Mouse (Mus musculus) thymus, postnatal 36 days (tissue): ENCODE results near the gene Col19a1.

Experiments used
- DNase-seq, 2 experiments: peaks; one replicate each; pipeline ENCODE4 v3.0.0; 2022; ENCODE audit warnings: mixed read lengths in 2 of 2

The Col19a1 gene

DNA sequence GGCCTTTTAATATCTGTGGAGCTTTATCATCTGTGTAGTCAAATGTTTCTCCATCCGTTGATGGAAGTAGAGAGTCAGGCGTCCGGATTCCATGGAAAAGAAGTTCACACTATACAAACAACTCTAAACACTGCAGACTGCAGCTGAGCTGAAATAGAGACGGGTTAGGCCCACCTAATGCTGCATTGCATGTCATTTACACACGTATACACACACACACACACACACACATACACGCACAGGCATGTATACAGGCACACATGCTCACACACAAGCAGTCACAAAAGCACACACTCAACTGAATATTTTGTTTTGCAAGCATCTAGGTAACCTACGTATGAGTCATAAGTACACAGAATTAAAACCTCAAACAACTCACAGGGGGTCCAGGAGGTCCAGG is 284.2 kb downstream of the Col19a1 start:
- no peak for DNase-seq

GRCm38 (mm10) chr1:24302674-24303073 is 284.6 kb downstream of the Col19a1 start:
- DNase-seq = no peak

DNA sequence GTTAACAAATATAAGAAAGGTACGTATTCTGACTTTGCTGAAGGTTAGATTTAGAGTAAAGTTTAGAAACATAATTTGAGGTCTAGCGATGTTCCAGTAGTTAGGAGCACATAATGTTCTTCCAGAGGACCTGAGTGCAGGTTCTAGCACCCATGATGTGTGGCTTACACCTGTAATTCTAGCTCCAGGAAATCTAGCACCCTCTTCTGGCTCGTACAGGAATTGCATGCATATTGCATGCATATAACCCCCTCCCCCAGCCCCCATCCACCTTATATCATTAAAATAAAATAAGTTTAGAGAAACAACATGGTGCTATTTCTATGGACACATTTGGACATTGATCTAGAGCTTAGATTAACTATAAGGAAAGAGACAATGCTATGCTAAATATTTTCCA is 286.6 kb downstream of the Col19a1 start:
- DNase-seq = no peak

- no peak for DNase-seq
Observed at GRCm38 (mm10) chr1:24294979-24295942, 292.0 kb downstream of the Col19a1 start.

DNA sequence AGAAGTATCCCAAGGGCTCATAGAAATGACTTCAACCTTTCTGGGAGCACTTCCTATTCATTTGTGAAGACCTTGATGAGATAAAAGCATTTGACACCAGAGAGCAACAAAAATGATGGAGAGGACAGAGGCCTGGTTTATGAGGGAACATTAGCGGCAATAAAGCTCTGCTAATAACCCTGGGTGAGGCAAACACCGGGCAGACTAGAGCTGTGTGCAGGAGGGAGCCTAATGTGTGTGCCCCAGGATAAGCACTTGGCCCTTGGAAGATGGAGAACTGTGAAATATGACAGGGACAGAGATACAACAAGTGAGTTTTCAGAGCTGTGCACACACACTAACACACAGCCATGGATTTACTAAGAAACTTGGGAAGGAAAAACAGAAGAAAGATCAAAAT is 294.8 kb downstream of the Col19a1 start:
- no peak for DNase-seq

- no peak for DNase-seq
Observed at GRCm38 (mm10) chr1:24286360-24286759, 300.9 kb downstream of the Col19a1 start.

DNA sequence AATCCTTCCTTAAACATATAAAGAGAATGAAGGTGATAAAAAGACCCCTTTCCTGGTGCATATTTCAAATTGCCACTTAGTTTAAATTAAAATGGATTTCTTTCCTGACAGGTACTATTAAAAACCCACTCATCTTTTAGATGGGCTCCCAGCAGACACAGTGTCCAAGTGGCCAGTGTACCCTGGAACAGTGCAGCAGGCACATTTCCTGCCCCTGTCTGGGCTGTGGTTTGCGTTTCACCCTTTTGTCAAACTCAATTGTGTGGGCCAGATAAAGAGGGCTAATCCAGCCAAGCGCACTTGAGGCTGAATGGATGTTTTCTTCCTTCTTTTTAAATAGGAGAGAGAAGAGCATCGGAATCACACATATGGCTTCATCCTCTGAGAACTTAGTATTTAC is 320.2 kb downstream of the Col19a1 start:
- DNase-seq = no peak

GRCm38 (mm10) chr1:24261181-24261580 is 326.1 kb downstream of the Col19a1 start:
- DNase-seq = no peak

- no peak for DNase-seq
Observed at GRCm38 (mm10) chr1:24259419-24259818, 327.9 kb downstream of the Col19a1 start.

- DNase-seq = no peak
Observed at GRCm38 (mm10) chr1:24257961-24258360, 329.3 kb downstream of the Col19a1 start.

- DNase-seq = no peak
Observed at GRCm38 (mm10) chr1:24249105-24249664, 338.1 kb downstream of the Col19a1 start.

DNA sequence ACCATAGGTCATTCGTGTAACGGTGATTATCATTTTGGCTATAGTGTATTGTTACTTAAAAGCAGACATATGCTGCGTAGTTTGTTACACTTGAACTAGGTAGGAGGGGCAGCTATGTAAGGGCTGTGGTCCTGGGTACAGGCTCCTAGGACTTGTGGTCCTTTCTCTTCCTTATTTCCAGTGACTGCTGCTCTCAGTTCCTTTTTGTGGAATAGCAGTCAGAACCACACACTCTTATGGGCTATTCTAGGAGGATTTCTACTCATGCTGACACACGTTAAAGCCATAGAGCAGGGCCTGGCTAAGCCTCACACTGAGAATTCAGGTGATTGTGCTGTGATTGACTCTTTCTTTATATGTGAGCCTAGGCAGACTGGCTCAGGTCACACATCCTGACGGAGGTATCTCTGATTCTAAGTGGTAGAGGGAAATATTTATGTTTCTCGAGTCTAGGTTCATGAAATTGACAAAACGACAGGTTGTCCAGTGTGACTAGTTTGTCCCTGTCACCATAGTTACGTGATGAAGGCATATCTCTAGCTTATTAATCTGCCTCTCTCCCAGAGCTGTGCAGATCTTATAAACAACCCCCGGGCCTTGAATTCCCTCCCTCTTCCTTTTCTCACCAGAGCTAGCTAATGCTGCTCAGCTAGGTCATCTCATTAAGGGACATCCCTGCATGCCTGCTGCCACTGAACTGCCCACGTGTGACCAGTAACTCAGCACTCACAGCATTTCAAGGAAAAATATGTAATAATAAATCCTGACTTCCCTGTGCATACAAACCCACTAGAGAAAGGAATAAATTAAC is 338.8 kb downstream of the Col19a1 start:
- DNase-seq = no peak

GRCm38 (mm10) chr1:24245700-24246375 is 341.4 kb downstream of the Col19a1 start:
- DNase-seq = no peak

DNA sequence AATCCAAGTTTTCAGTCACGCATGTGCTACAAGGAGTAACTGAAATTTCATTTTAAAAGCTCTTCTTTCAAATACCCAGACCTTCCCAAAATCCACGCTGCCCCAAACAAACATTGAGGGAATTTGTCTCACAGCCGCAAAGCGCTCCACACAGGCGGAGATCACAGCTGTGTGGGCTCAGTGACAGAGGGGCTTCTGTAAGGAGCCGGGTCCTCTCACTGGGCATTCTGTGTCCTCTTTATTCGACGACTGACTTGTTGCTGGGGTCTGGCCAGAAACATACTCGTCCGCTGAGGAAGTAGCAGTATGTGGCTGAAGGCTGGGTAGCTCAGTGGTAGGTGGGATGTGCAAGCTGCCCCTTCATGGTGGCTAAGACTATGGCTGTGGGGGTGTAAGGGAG is 342.3 kb downstream of the Col19a1 start:
- DNase-seq = no peak

DNA sequence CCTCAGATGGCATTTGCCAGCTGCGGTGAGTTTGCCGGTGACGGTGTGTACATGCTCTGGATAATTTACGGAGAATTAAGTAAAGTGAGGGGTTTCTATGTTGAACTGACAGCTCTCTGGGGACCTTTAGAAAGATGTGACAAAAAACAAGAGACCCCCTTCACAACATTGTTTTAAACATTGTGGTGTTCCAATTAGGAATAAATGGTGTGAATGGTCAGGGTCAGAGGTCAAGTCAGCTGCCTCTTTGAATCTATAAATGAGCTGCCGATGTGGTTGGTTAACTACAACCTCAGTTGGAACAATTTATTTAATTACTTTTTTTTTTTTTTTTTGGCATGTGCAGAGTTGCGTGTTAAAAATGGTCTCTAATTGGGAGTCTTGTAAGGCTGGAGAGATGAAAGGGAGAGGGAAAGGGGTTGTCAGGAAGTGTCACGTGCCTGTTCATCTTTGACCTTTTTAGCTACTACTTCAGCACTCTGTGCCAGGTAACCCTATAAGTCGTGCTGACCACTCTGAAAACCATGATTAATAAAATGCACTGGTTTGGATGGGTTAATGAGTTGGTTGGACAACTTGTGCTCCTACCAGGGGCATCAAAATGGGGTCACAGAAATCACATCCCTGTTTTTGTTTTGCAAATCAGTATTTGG is 347.1 kb downstream of the Col19a1 start:
- no peak for DNase-seq

DNA sequence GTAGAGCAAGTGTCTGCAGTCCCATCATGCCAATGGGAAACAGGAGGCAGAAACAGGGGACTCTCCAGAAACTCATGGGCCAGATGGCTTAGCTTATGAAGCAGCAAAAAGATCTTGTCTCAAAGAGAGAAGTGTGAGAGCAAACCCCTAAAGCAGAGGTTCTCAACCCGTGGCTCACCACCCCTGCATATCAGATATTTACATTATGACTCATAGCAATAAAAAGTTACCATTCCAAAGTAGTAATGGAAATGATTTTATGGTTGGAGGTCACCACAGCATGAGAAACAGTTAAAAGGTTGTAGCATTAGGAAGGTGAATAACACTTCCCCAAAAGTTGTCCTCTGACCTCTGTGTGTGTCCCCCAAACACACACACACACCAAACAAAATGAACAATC is 350.9 kb downstream of the Col19a1 start:
- no peak for DNase-seq

DNA sequence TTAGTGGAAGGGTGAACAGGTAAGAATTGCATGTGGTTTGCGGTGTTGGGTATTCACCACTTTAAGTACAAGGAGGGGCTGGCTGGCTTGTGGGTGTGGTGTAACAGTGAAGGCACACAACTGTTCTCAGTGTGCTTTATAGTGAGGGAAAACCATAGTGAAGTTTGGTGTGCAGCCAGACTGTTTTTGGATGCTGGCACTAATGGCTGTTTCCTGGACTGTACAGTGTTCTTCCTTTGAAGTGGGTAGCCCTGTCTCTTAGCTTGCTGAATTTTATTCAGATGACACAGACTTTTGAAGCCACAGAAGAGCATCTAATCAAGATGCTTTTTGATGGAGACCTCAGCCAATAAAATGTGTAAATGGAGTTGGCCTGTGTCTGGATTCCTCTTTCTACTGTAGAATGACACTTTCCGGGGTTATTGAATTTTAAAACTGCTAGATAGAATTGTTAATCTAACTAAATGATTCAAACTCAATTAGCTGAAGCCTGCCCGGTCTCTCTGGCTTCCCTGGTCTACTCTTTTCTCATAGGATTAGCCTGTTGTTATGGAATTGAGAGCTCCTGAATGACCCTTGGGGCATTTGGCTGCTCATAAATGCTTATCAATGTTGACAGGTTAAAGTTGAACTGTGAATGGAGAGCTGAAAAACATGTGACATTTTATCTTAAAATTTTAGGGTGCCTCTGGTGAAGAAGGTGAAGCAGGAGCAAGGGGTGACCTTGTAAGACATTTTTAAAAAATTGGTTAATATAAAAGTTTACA is 355.6 kb downstream of the Col19a1 start:
- no peak for DNase-seq

DNA sequence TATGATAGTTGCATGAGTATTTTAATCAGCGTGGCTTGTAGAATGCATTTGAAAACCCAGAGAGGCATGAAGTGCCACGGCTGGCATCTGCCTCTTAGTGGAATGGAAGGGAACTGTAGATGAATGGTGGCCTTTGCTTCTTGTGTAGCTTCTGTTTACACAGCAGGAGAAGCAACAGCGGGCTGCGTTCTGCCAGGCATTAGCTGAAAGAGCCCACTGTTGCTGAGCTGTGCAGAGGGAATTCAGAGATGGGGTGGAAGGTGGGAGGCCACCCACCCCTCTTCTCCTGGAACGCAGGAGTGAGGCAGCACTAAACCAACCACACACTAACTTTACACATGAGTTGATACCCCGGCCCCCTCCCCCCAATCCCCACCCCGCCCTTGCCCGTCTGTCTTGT is 356.8 kb downstream of the Col19a1 start:
- DNase-seq = no peak

DNA sequence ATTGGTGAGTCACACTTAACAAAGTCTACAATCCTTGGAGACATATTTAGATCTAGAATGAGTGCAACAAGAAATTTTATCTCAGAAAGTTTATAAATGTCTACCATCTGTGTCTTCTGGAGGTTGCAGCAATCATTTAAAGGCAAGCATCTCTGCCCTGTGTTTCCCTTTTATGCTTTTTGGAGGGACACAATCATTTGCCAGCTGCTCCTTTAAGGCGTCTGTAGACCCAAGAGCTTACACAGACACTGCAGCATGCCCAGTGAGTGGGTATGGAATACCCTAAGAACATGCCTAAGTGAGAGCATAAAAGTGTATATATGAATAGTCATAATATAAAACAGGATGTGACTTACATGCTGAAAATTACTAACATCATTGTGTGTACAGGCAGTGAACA is 357.7 kb downstream of the Col19a1 start:
- DNase-seq = no peak

GRCm38 (mm10) chr1:24226941-24227711 is 360.1 kb downstream of the Col19a1 start:
- no peak for DNase-seq
